Mouse (Mus musculus) embryonic fibroblast, embryonic 13.5 days (primary cell): Measurements from ENCODE around the gene Gpr18.

ENCODE experiments used
- CTCF ChIP-seq: IDR thresholded peaks from 2 replicates; pipeline ENCODE4 v1.5.1; 2011; ENCODE audit warnings: mild to moderate bottlenecking, control low read depth, low read length, moderate library complexity, borderline replicate concordance; ENCODE audit not compliant: insufficient read depth
- POLR2A ChIP-seq: IDR thresholded peaks from 2 replicates; pipeline ENCODE4 v1.6.1; 2011; ENCODE audit warnings: low read depth, mild to moderate bottlenecking, control low read depth, low read length, moderate library complexity

GRCm38 (mm10) chr14:121909868-121910267, 5.7 kb downstream of the Gpr18 start:
- TF ChIP-seq POLR2A (no peak), CTCF (no peak)
